Mouse (Mus musculus): ENCODE data around the gene Foxi2.

GRCm38 (mm10) chr7:135452366-135452765 lies 42.3 kb downstream of the Foxi2 start:
- TF ChIP-seq CTCF (IDR thresholded peaks at IDR 0.05; ENCODE audit: low read depth, low read length) (no peak), POLR2A (IDR thresholded peaks at IDR 0.05; ENCODE audit: borderline replicate concordance, low read depth, low read length) (no peak)

Data from bone marrow macrophage, adult 2 months (primary cell).